Mouse (Mus musculus) embryonic facial prominence, embryonic 15.5 days (tissue): ENCODE results near the gene Stradb. TPM values are rescaled to one million over a fixed set of nuclear protein-coding genes. Genes with fewer than 3 reads are reported as not detected.

Experiments
- ATAC-seq: fragments of 200-750 bp; cut with Nextera tagmentation; 2 replicates; pipeline ENCODE4 v1.8.0; 2017; ENCODE audit warnings: low read depth, moderate TSS enrichment; ENCODE audit not compliant: insufficient number of reproducible peaks, low FRiP score, low TSS enrichment
- H3K27ac ChIP-seq: fragments of 300-500 bp; sonication (generic); replicated peaks from 2 replicates; pipeline ENCODE4 v1.5.1; 2015; ENCODE audit warnings: mild to moderate bottlenecking, inconsistent platforms
- H3K27me3 ChIP-seq: fragments of 300-500 bp; sonication (generic); 2 replicates; pipeline ENCODE4 v1.6.1; 2015; ENCODE audit warnings: inconsistent platforms
- H3K36me3 ChIP-seq: fragments of 300-500 bp; sonication (generic); 2 replicates; pipeline ENCODE4 v1.6.1; 2015; ENCODE audit warnings: mild to moderate bottlenecking, inconsistent platforms
- H3K4me1 ChIP-seq: fragments of 300-500 bp; sonication (generic); 2 replicates; pipeline ENCODE4 v1.6.1; 2015; ENCODE audit warnings: inconsistent platforms
- H3K4me2 ChIP-seq: fragments of 300-500 bp; sonication (generic); replicated peaks from 2 replicates; pipeline ENCODE4 v1.6.1; 2015; ENCODE audit warnings: mild to moderate bottlenecking, inconsistent platforms
- H3K4me3 ChIP-seq: fragments of 300-500 bp; sonication (generic); replicated peaks from 2 replicates; pipeline ENCODE4 v1.5.1; 2015; ENCODE audit warnings: mild to moderate bottlenecking, inconsistent platforms
- H3K9ac ChIP-seq: fragments of 300-500 bp; sonication (generic); 2 replicates; pipeline ENCODE4 v1.6.1; 2015; ENCODE audit warnings: inconsistent platforms
- H3K9me3 ChIP-seq: fragments of 300-500 bp; sonication (generic); replicated peaks from 2 replicates; pipeline ENCODE4 v1.6.1; 2016; ENCODE audit warnings: inconsistent platforms
- WGBS: fragments of 180-500 bp; shearing (Covaris S2); methylation state at CpG from one replicate; pipeline ENCODE4 v1.1.7; 2015; 5-methylcytosine and 5-hydroxymethylcytosine counted together
- polyA plus RNA-seq: library from polyadenylated mRNA; unstranded; fragments of >200 nt; fragmentation: Nextera tagmentation; extraction: Ambion mirVana; gene quantifications from 2 replicates; pipeline ENCODE4 v1.2.1, GENCODE M21; 2015

The Stradb gene
- polyA plus RNA-seq, 1 experiment from 2014 or later, result 23.6 TPM

- Histone ChIP-seq H3K9ac (no peak overlapping the region), H3K4me2 (no peak overlapping the region), H3K4me3 (no peak overlapping the region), H3K9me3 (no peaks in the 10 kb centered on the region), H3K27ac (no peak overlapping the region), H3K27me3 (no peaks in the 10 kb centered on the region), H3K4me1 (no peaks in the 10 kb centered on the region), H3K36me3 (no peaks in the 10 kb centered on the region)
- no peak for ATAC-seq
- 71% methylated on average over 3 of the region's 3 CpGs for WGBS
Observed at GRCm38 (mm10) chr1:59021556-59021955, 48.2 kb downstream of the Stradb start.

- Histone ChIP-seq H3K9ac (no peak overlapping the region), H3K4me1 (no peaks in the 10 kb centered on the region), H3K36me3 (no peaks in the 10 kb centered on the region), H3K9me3 (no peaks in the 10 kb centered on the region), H3K27ac (no peak overlapping the region), H3K4me2 (no peak overlapping the region), H3K4me3 (no peak overlapping the region), H3K27me3 (no peaks in the 10 kb centered on the region)
- WGBS, result 70% methylated on average over 5 of the region's 5 CpGs
- no peak for ATAC-seq
Observed at GRCm38 (mm10) chr1:59037723-59038122, 64.4 kb downstream of the Stradb start.

Other genes with a start within 250 kb of the Stradb start
- 31.5 and 31.7 TPM in 2 replicates for gene Casp8, start 178.1 kb upstream of the Stradb start, polyA plus RNA-seq
- 11.0 and 12.5 TPM in 2 replicates for gene Trak2, start 92 bp upstream of the Stradb start, polyA plus RNA-seq
- gene C2cd6, start 121.4 kb downstream of the Stradb start, polyA plus RNA-seq, result not detected in 2 replicates
- 30.5 and 31.8 TPM in 2 replicates for gene Tmem237, start 146.9 kb downstream of the Stradb start, polyA plus RNA-seq
- 0.17 and 0.23 TPM in 2 replicates for gene Mpp4, start 189.9 kb downstream of the Stradb start, polyA plus RNA-seq